Mouse (Mus musculus): Measurements from ENCODE around the gene Tmem217. TPM values are rescaled to one million over a fixed set of nuclear protein-coding genes. Genes with fewer than 3 reads are reported as not detected.

Gene Tmem217
- total RNA-seq, 1 experiment: 0.31 TPM

DNA sequence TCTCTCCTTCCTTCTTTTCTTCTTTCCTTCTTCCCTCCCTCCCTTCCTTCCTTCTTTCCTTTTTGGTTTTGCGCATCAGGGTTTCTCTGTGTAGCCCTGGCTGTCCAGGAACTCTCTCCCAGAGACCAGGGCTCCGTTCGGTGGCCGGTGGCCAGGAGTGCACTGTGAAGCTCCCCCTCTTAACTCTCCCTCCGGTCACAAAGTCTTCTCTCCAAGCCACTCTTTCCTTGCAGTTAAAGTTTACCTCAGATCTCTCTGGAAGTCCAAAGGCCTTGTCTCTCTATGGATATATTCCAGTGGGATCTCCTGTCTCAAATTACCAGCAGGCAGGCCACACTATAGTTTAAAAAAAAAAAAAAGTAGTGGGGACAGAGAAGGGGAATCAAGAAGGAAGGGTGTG, 6.9 kb downstream of the Tmem217 start:
- no peaks in the 10 kb centered on the region for H3K36me3 ChIP-seq (ENCODE audit: control insufficient read depth, insufficient read depth, low read length, poor library complexity, severe bottlenecking)
- H3K4me1 ChIP-seq (ENCODE audit: control insufficient read depth in 2 of 2, insufficient read depth in 2 of 2, low read length in 2 of 2, poor library complexity in 1 of 2): peaks cover 0 to 5% of the 10 kb centered on the region in 2 experiments; a peak in 2 of 4 replicates
- H3K9ac ChIP-seq (ENCODE audit: insufficient read depth, low read depth, low read length, poor library complexity, severe bottlenecking): no peak overlapping the region
- in situ Hi-C loops (cut with MboI; ENCODE audit: low sequenced_read_pairs in 2 of 2, unreplicated experiment in 2 of 2): no loop called here
- DNase-seq (ENCODE audit: low read depth, low spot score): no peak
- no peak overlapping the region for H3K27ac ChIP-seq (ENCODE audit: insufficient read depth, low read depth, low read length, poor library complexity, severe bottlenecking)
- no peak overlapping the region for H3K4me3 ChIP-seq (ENCODE audit: insufficient read depth in 1 of 2, low read depth in 1 of 2, low read length in 2 of 2, poor library complexity in 1 of 2, severe bottlenecking in 1 of 2)
- TF ChIP-seq ZC3H11A (IDR thresholded peaks at IDR 0.05; ENCODE audit: borderline replicate concordance, low read depth, low read length): no peak
- no peak for TF ChIP-seq MAFK (IDR thresholded peaks at IDR 0.05; ENCODE audit: insufficient read depth, low read depth, low read length)
- TF ChIP-seq ZNF384 (IDR thresholded peaks at IDR 0.05; ENCODE audit: low read depth, low read length): no peak
- TF ChIP-seq HCFC1 (IDR thresholded peaks at IDR 0.05; ENCODE audit: borderline replicate concordance, insufficient read depth, low read length): no peak
- no peak for TF ChIP-seq CHD2 (IDR thresholded peaks at IDR 0.05; ENCODE audit: low read depth, low read length)
- no peaks in the 10 kb centered on the region for H3K9me3 ChIP-seq (ENCODE audit: control insufficient read depth, insufficient read depth, low read depth, low read length)

DNA sequence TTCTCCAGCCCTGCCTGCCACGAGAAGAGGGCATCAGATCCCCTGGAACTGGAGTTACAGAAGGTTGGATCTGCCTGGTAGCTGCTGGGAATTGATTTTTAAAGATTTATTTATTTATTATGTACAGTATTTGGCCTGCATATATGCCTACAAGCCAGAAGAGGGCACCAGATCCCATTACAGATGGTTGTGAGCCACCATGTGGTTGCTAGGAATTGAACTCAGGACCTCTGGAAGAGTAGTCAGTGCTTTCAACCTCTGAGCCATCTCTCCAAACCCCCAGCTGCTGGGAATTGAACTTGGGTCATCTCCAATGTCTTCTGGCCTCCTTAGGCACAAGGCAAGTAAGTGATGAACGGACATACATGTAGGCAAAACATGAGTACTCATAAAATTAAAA, 8.1 kb downstream of the Tmem217 start:
- no peaks in the 10 kb centered on the region for H3K36me3 ChIP-seq (ENCODE audit: control insufficient read depth, insufficient read depth, low read length, poor library complexity, severe bottlenecking)

DNA sequence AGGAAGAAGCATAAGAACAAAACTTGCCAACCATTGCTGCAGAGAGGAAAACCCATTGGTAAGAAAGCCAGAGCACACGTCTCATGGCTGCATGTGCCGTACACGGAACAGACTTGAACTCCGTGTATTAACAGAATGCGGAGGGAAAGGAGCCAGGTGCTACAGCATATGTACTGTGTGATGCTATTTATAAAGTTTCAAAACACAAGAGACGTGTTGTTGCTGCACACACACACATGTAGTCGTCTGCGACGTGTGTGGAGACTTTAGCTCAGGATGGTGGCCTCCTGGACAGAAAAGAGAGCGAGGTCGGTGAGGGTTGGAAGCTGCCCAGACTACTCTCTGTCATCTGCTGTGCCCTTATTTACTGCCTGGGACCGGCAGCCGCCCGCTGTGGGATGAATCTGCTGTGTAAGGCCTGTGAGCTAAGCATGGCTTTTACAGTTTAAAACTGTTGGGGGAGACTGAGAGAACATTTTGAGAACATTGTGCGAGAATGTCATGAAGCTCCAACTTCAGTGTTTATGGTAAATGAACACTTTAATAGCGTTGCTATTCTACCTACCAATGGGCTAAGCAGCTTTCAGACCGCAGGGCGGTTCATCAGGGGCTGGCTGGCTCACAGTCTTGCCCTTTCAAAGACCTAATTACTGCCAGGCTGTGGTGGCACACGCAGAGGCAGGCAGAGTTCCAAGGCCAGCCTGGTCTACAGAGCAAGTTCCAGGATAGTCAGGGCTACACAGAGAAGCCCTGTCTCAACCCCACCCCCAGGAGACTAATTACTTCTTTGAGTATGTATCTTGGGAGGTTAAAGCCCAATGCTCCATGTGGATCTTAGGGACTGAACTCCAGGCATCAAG, 9.1 kb downstream of the Tmem217 start:
- H3K9ac ChIP-seq (ENCODE audit: insufficient read depth, low read depth, low read length, poor library complexity, severe bottlenecking): no peak overlapping the region
- in situ Hi-C loops (cut with MboI; ENCODE audit: low sequenced_read_pairs in 2 of 2, unreplicated experiment in 2 of 2): no loop called here
- peaks cover 0 to 4% of the 10 kb centered on the region in 2 experiments; a peak in 1 of 4 replicates for H3K4me1 ChIP-seq (ENCODE audit: control insufficient read depth in 2 of 2, insufficient read depth in 2 of 2, low read length in 2 of 2, poor library complexity in 1 of 2)
- H3K9me3 ChIP-seq (ENCODE audit: control insufficient read depth, insufficient read depth, low read depth, low read length): no peaks in the 10 kb centered on the region
- no peak overlapping the region for H3K4me3 ChIP-seq (ENCODE audit: insufficient read depth in 1 of 2, low read depth in 1 of 2, low read length in 2 of 2, poor library complexity in 1 of 2, severe bottlenecking in 1 of 2)
- TF ChIP-seq CHD2 (IDR thresholded peaks at IDR 0.05; ENCODE audit: low read depth, low read length) (no peak), MAFK (IDR thresholded peaks at IDR 0.05; ENCODE audit: insufficient read depth, low read depth, low read length) (no peak), ZC3H11A (IDR thresholded peaks at IDR 0.05; ENCODE audit: borderline replicate concordance, low read depth, low read length) (no peak), HCFC1 (IDR thresholded peaks at IDR 0.05; ENCODE audit: borderline replicate concordance, insufficient read depth, low read length) (no peak), ZNF384 (IDR thresholded peaks at IDR 0.05; ENCODE audit: low read depth, low read length) (no peak)
- no peak overlapping the region for H3K27ac ChIP-seq (ENCODE audit: insufficient read depth, low read depth, low read length, poor library complexity, severe bottlenecking)
- H3K36me3 ChIP-seq (ENCODE audit: control insufficient read depth, insufficient read depth, low read length, poor library complexity, severe bottlenecking): no peaks in the 10 kb centered on the region
- no peak for DNase-seq (ENCODE audit: low read depth, low spot score)

More for the DNA sequence above, 8.1 kb downstream of the Tmem217 start:
- Histone ChIP-seq H3K27ac (ENCODE audit: insufficient read depth, low read depth, low read length, poor library complexity, severe bottlenecking) (no peak overlapping the region), H3K4me3 (ENCODE audit: insufficient read depth in 1 of 2, low read depth in 1 of 2, low read length in 2 of 2, poor library complexity in 1 of 2, severe bottlenecking in 1 of 2) (no peak overlapping the region), H3K9ac (ENCODE audit: insufficient read depth, low read depth, low read length, poor library complexity, severe bottlenecking) (no peak overlapping the region), H3K4me1 (ENCODE audit: control insufficient read depth in 2 of 2, insufficient read depth in 2 of 2, low read length in 2 of 2, poor library complexity in 1 of 2) (peaks cover 0 to 5% of the 10 kb centered on the region in 2 experiments; a peak in 2 of 4 replicates), H3K9me3 (ENCODE audit: control insufficient read depth, insufficient read depth, low read depth, low read length) (no peaks in the 10 kb centered on the region)
- TF ChIP-seq CHD2 (IDR thresholded peaks at IDR 0.05; ENCODE audit: low read depth, low read length): no peak
- no peak for TF ChIP-seq ZC3H11A (IDR thresholded peaks at IDR 0.05; ENCODE audit: borderline replicate concordance, low read depth, low read length)
- no peak for TF ChIP-seq HCFC1 (IDR thresholded peaks at IDR 0.05; ENCODE audit: borderline replicate concordance, insufficient read depth, low read length)
- no peak for TF ChIP-seq ZNF384 (IDR thresholded peaks at IDR 0.05; ENCODE audit: low read depth, low read length)
- no peak for TF ChIP-seq MAFK (IDR thresholded peaks at IDR 0.05; ENCODE audit: insufficient read depth, low read depth, low read length)
- no peak for DNase-seq (ENCODE audit: low read depth, low spot score)
- in situ Hi-C loops (cut with MboI; ENCODE audit: low sequenced_read_pairs in 2 of 2, unreplicated experiment in 2 of 2): no loop called here

DNA sequence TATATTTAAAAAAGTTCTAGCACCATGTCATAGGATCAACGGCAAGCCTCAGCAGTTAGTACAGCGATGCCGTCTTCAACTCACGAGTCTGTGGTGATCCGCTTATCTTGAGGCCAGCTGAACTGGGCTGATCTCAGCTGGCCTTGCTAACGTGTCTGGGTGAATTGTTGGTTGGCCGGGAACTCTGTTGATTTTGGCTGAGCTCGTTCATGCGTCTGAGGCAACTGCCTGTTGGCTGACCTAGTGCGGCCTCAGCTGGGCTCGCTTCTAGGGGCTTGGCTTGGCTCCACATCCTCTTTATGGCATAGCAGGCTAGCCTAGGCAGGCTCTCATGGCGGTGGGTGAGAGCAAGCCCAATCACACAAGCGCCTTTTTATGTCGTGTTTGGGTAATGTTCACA, 10.8 kb downstream of the Tmem217 start:
- DNase-seq (ENCODE audit: low read depth, low spot score): no peak

More for the DNA sequence above, 10.8 kb downstream of the Tmem217 start:
- in situ Hi-C loops (cut with MboI; ENCODE audit: low sequenced_read_pairs in 2 of 2, unreplicated experiment in 2 of 2): no loop called here
- Histone ChIP-seq H3K4me3 (ENCODE audit: insufficient read depth in 1 of 2, low read depth in 1 of 2, low read length in 2 of 2, poor library complexity in 1 of 2, severe bottlenecking in 1 of 2) (no peak overlapping the region), H3K4me1 (ENCODE audit: control insufficient read depth in 2 of 2, insufficient read depth in 2 of 2, low read length in 2 of 2, poor library complexity in 1 of 2) (peaks cover 0 to 4% of the 10 kb centered on the region in 2 experiments; a peak in 1 of 4 replicates), H3K9me3 (ENCODE audit: control insufficient read depth, insufficient read depth, low read depth, low read length) (no peaks in the 10 kb centered on the region), H3K27ac (ENCODE audit: insufficient read depth, low read depth, low read length, poor library complexity, severe bottlenecking) (no peak overlapping the region), H3K36me3 (ENCODE audit: control insufficient read depth, insufficient read depth, low read length, poor library complexity, severe bottlenecking) (no peaks in the 10 kb centered on the region), H3K9ac (ENCODE audit: insufficient read depth, low read depth, low read length, poor library complexity, severe bottlenecking) (no peak overlapping the region)
- TF ChIP-seq CHD2 (IDR thresholded peaks at IDR 0.05; ENCODE audit: low read depth, low read length) (no peak), HCFC1 (IDR thresholded peaks at IDR 0.05; ENCODE audit: borderline replicate concordance, insufficient read depth, low read length) (no peak)
